Mouse (Mus musculus): ENCODE measurements at regions not wholly inside any gene's neighbourhood (a gene's known extent, or its start where the extent isn't known, plus 50 kb on each side); places are given as distances from the start of the nearest gene placed in this dataset.
"Not testable (repeated sequence)": the region's sequence is repeated elsewhere in the genome, so short reads cannot be mapped to it uniquely, and the experiment has no call there.

- peak in 1 of 2 experiments; percentile 26 for DNase-seq
These were observed 78.1 kb upstream of the Ehbp1 start for GRCm38 (mm10) chr11:22420003-22420723.

- no peak for DNase-seq
These were observed 79.7 kb upstream of the Ehbp1 start for GRCm38 (mm10) chr11:22421762-22422161.

GRCm38 (mm10) chr11:22437140-22437850 is 74.6 kb upstream of the Tmem17 start:
- peak; percentile 76 to 83 for DNase-seq

GRCm38 (mm10) chr11:22437851-22438215 is 74.1 kb upstream of the Tmem17 start:
- DNase-seq: no peak

GRCm38 (mm10) chr11:22438441-22439066 is 73.3 kb upstream of the Tmem17 start:
- DNase-seq: peak; percentile 13 to 44

GRCm38 (mm10) chr11:22440521-22440920 is 71.4 kb upstream of the Tmem17 start:
- DNase-seq: peak; percentile 22 to 41

- no peak for DNase-seq
These were observed 58.7 kb upstream of the Tmem17 start for GRCm38 (mm10) chr11:22453161-22453560.

- no peak for DNase-seq
These were observed 55.6 kb upstream of the Tmem17 start for GRCm38 (mm10) chr11:22456286-22456685.

- no peak for DNase-seq
These were observed 54.7 kb upstream of the Tmem17 start for GRCm38 (mm10) chr11:22457220-22457619.

- peak; percentile 9 to 39 for DNase-seq
These were observed 52.8 kb upstream of the Tmem17 start for GRCm38 (mm10) chr11:22458951-22459703.

GRCm38 (mm10) chr11:22461019-22461735 is 50.7 kb upstream of the Tmem17 start:
- DNase-seq: not testable (repeated sequence)

Measured in lung, postnatal 4 days (tissue).